16 mouse cellular contexts compared by ENCODE assay signal in the genomic region with DNA sequence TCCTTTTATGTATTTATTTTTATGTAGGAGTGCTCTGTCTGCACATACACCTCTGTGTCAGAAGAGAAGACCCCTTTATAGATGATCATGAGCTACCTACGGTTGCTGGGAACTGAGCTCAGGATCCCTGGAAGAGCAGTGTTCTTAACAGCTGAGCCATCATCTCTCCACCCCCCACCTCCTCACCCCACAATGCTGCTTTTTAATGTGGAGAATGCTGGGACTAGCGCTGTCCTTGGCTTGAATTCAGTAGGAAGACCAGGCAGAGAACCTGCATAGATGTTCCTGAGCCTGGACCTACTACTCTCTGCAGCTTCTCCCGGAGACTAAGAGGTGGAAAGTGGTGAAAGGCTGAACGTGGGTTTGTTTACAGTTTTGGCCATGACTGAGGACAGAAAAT.
"Had no signal": no experiment of that assay in that cellular context is flagged by ENCODE, and none has a peak within 500 bp of the region (broad histone marks: within the 10 kb centered on the region; RNA-seq: fewer than 3 reads in every experiment).

No protein-coding gene starts in this region.

- H3K4me3 ChIP-seq: liver, embryonic 13.5 days; megakaryocyte, embryonic 14.5 days; midbrain, embryonic 10.5 days had no signal

- ATAC-seq: intestine, embryonic 16.5 days had no signal

- H3K4me2 ChIP-seq: liver, embryonic 13.5 days had no signal

- DNase-seq: kidney, adult 18-20 months; kidney, adult 9 months; kidney, postnatal 14 days; kidney, postnatal 4 days; liver, embryonic 13.5 days; lung, adult 2 months; lung, postnatal 10 days; lung, postnatal 36 days; midbrain, embryonic 14.5 days; right cerebral cortex, postnatal 25 days; thymus, adult 2 months; thymus, postnatal 14 days; thymus, postnatal 4 days had no signal

- H3K9me3 ChIP-seq: liver, embryonic 13.5 days; midbrain, embryonic 10.5 days had no signal

- H3K27ac ChIP-seq: liver, embryonic 13.5 days; midbrain, embryonic 10.5 days had no signal

- H3K27me3 ChIP-seq: liver, embryonic 13.5 days had no signal

- H3K9ac ChIP-seq: liver, embryonic 13.5 days had no signal
